Mouse (Mus musculus): ENCODE measurements around the gene Hist1h3h. TPM values are rescaled to one million over a fixed set of nuclear protein-coding genes. Genes with fewer than 3 reads are reported as not detected.
"Not testable (repeated sequence)": the region's sequence is repeated elsewhere in the genome, so short reads cannot be mapped to it uniquely, and the experiment has no call there.

The Hist1h3h gene
- polyA plus RNA-seq, 1 experiment: 20.5 TPM

DNA sequence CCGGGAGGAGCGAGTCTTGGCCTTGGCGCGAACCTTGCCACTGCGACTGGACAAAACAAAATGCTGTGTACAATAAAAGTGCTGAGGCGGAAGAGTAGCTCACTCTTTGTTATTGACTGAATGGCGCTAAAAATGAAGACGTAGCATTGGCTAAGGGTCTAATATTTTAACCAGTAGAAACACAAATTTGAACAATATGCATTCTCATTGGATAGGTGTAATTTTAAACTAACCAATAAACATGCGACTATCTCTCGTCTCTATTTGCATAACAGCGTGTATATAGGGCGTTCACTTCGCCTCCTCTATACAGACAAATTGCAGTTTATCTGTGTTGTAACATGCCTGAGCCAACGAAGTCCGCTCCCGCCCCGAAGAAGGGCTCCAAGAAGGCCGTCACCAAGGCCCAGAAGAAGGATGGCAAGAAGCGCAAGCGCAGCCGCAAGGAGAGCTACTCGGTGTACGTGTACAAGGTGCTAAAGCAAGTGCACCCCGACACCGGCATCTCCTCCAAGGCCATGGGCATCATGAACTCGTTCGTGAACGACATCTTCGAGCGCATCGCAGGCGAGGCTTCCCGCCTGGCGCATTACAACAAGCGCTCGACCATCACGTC is 4.4 kb downstream of the Hist1h3h start, which contains the start of gene Hist1h2bm:
TSS of gene Hist1h2bm (plus strand) at position 288 of the 616 bp plus-strand sequence.
- H3K4me3 ChIP-seq (ENCODE audit: control insufficient read depth, low read depth, low read length): peak within 1 kb of the TSS; percentile 39
- TF ChIP-seq POLR2A (IDR thresholded peaks at IDR 0.05; ENCODE audit: control insufficient read depth, low read depth, low read length): peak; percentile 59; the same call in 1 of the 2 replicates
- not testable (repeated sequence) for H3K27me3 ChIP-seq (ENCODE audit: control insufficient read depth, insufficient read depth, low read length); H3K36me3 ChIP-seq (ENCODE audit: control insufficient read depth, insufficient read depth, low read length); H3K4me1 ChIP-seq (ENCODE audit: control insufficient read depth, insufficient read depth, low read length)
- peak within 1 kb of the TSS; percentile 69 for H3K27ac ChIP-seq (ENCODE audit: control insufficient read depth, insufficient read depth, low read depth, low read length)

DNA sequence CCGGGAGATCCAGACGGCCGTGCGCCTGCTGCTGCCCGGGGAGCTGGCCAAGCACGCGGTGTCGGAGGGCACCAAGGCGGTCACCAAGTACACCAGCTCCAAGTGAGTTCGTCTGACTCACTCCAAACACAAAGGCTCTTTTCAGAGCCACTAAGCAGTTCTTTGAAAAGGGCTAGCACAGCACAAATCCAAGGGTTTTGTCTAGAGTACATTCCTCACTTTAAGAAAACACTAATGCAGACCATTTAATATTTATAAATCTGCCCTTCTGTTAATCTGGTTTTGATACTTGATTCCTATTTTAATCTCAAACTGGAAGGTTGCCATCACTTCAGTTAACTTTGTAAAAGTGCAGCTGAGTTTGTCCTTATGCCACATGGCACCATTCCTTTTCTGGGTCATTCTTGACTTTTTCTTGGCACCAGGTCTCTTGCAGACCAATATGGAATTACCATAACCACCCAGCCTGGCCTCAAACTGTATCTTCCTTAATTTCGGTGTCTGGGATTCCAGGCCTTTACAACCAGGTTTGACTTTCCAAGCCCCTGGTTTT is 5.0 kb downstream of the Hist1h3h start:
- TF ChIP-seq CTCF (IDR thresholded peaks at IDR 0.05; ENCODE audit: control insufficient read depth, insufficient read depth, insufficient replicate concordance, low read depth, low read length) (no peak), POLR2A (IDR thresholded peaks at IDR 0.05; ENCODE audit: control insufficient read depth, low read depth, low read length) (no peak)
- H3K36me3 ChIP-seq (ENCODE audit: control insufficient read depth, insufficient read depth, low read length): no peaks in the 10 kb centered on the region
- peaks cover 4% of the 10 kb centered on the region; the same call in 1 of the 2 replicates for H3K4me1 ChIP-seq (ENCODE audit: control insufficient read depth, insufficient read depth, low read length)
- peak overlapping the region; percentile 63 for H3K27ac ChIP-seq (ENCODE audit: control insufficient read depth, insufficient read depth, low read depth, low read length)
- H3K27me3 ChIP-seq (ENCODE audit: control insufficient read depth, insufficient read depth, low read length): no peaks in the 10 kb centered on the region
- no peak overlapping the region for H3K4me3 ChIP-seq (ENCODE audit: control insufficient read depth, low read depth, low read length)

DNA sequence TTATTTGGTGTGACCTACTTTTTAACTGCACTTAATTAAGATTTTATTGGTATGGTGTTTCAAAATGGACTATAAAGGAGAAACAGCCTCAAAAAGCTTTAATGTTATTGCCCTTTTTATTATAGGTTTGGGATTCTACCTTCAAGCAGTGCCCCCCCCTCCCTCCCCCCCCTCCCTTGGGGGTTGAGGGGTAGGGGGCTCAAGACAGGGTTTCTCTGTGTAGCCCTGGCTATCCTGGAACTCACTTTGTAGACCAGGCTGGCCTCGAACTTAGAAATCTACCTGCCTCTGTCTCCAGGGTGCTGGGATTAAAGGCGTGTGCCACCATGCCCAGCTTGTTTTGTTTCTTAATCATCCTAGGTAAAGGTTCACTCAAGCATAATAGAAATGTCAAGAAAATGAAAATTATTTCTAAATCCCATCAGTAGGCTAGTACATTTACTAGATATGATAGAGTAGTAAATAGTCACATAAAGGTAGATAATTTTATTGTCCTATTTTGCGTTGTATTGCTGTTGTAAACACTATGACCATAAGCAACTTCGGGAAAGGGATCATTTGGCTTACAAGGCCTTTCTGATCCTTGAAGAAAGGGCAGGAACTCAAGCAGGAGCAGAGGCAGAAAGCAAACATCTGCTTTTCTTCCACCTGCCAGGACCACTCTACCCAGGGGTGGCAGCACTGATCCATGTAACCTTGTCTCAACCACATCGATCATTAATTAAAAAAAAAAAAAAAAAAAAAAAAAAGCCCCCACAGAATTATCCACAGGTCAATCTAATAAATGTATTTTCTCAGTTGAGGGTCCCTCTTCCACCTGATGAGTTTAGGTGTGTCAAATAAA is 5.8 kb downstream of the Hist1h3h start:
- Histone ChIP-seq H3K4me1 (ENCODE audit: control insufficient read depth, insufficient read depth, low read length) (peaks cover 2% of the 10 kb centered on the region; the same call in 1 of the 2 replicates), H3K27me3 (ENCODE audit: control insufficient read depth, insufficient read depth, low read length) (no peaks in the 10 kb centered on the region), H3K4me3 (ENCODE audit: control insufficient read depth, low read depth, low read length) (no peak overlapping the region), H3K27ac (ENCODE audit: control insufficient read depth, insufficient read depth, low read depth, low read length) (no peak overlapping the region), H3K36me3 (ENCODE audit: control insufficient read depth, insufficient read depth, low read length) (no peaks in the 10 kb centered on the region)
- no peak for TF ChIP-seq CTCF (IDR thresholded peaks at IDR 0.05; ENCODE audit: control insufficient read depth, insufficient read depth, insufficient replicate concordance, low read depth, low read length)
- no peak for TF ChIP-seq POLR2A (IDR thresholded peaks at IDR 0.05; ENCODE audit: control insufficient read depth, low read depth, low read length)

DNA sequence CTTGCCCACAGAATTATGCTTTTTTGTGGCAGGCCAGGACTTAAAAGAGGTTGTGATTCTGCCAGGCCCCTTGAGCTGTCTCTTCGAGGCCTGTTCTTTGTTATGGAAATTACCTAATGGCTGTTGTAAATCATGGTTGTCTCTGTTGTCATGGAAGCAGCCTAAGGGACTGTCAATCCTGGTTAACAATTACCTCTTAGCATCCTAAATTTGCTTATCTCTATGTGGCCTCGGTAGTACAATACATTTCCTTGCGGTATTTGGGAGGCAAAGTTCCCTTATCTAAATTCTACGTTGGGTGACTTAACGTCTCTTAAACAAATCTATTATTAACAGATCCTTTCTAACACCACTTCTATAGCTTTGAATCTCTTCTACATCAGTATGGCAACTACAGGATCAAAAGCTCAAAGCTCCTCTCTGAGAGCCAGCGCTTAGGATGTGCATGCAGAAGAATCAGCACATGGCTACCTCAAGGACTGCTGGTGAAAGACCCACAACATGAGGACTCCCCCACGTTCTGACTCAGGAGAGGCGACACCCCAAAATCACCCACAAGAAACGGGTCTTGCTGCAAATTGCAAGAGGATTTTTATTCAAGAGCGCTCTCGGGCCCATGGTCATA is 10.6 kb downstream of the Hist1h3h start:
- TF ChIP-seq POLR2A (IDR thresholded peaks at IDR 0.05; ENCODE audit: control insufficient read depth, low read depth, low read length) (no peak), CTCF (IDR thresholded peaks at IDR 0.05; ENCODE audit: control insufficient read depth, insufficient read depth, insufficient replicate concordance, low read depth, low read length) (no peak)
- Histone ChIP-seq H3K36me3 (ENCODE audit: control insufficient read depth, insufficient read depth, low read length) (no peaks in the 10 kb centered on the region), H3K27me3 (ENCODE audit: control insufficient read depth, insufficient read depth, low read length) (no peaks in the 10 kb centered on the region), H3K27ac (ENCODE audit: control insufficient read depth, insufficient read depth, low read depth, low read length) (no peak overlapping the region), H3K4me1 (ENCODE audit: control insufficient read depth, insufficient read depth, low read length) (no peaks in the 10 kb centered on the region), H3K4me3 (ENCODE audit: control insufficient read depth, low read depth, low read length) (no peak overlapping the region)

DNA sequence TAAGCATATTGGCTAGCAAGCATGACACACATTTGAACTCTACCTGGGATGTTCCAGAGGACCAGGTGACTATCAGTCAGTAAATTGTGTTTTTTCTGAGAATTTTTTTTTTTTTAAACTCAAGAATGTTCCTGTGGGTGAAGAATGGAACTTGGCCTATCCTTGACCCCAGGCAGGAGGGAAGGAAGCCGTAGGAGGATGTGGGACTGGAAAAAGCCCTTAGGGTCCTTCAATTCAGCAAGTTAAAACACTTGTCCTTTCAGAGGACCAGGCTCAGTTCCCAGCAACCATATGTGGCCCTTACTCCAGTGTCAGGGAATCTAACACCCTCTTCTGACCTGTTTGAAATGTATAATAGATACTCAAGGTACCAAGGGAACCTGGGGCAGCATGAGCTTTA is 12.1 kb downstream of the Hist1h3h start:
- Histone ChIP-seq H3K4me1 (ENCODE audit: control insufficient read depth, insufficient read depth, low read length) (peaks cover 2% of the 10 kb centered on the region; the same call in 1 of the 2 replicates), H3K27ac (ENCODE audit: control insufficient read depth, insufficient read depth, low read depth, low read length) (no peak overlapping the region)

DNA sequence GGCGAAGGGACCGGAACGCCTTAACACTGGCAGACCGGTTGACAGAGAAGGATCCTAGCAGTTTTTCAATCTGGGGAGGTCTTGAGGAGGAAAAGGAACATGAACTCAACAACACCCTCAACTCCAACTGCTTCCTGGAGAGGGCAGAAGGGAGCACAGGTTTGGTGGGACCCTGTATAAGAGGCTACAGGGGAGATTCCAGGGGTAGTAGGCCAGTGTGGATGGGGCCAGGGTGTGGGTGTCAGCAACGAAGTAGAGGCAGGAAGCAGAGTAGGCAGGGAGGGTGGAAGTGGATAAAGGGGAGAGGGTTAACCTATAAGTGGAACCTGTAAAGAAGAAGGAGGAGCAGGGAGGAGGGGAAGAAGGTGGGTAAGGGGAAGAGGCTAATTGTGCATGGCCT is 16.0 kb downstream of the Hist1h3h start:
- no peak for TF ChIP-seq CTCF (IDR thresholded peaks at IDR 0.05; ENCODE audit: control insufficient read depth, insufficient read depth, insufficient replicate concordance, low read depth, low read length)
- no peak for TF ChIP-seq POLR2A (IDR thresholded peaks at IDR 0.05; ENCODE audit: control insufficient read depth, low read depth, low read length)
- H3K4me1 ChIP-seq (ENCODE audit: control insufficient read depth, insufficient read depth, low read length): peaks cover 4% of the 10 kb centered on the region
- H3K4me3 ChIP-seq (ENCODE audit: control insufficient read depth, low read depth, low read length): no peak overlapping the region
- H3K27ac ChIP-seq (ENCODE audit: control insufficient read depth, insufficient read depth, low read depth, low read length): no peak overlapping the region
- H3K36me3 ChIP-seq (ENCODE audit: control insufficient read depth, insufficient read depth, low read length): no peaks in the 10 kb centered on the region
- no peaks in the 10 kb centered on the region for H3K27me3 ChIP-seq (ENCODE audit: control insufficient read depth, insufficient read depth, low read length)

More for the DNA sequence above, 12.1 kb downstream of the Hist1h3h start:
- Histone ChIP-seq H3K4me3 (ENCODE audit: control insufficient read depth, low read depth, low read length) (no peak overlapping the region), H3K36me3 (ENCODE audit: control insufficient read depth, insufficient read depth, low read length) (no peaks in the 10 kb centered on the region), H3K27me3 (ENCODE audit: control insufficient read depth, insufficient read depth, low read length) (no peaks in the 10 kb centered on the region)
- TF ChIP-seq POLR2A (IDR thresholded peaks at IDR 0.05; ENCODE audit: control insufficient read depth, low read depth, low read length) (no peak), CTCF (IDR thresholded peaks at IDR 0.05; ENCODE audit: control insufficient read depth, insufficient read depth, insufficient replicate concordance, low read depth, low read length) (no peak)

Measured in testis, adult 2 months (tissue).